Mouse (Mus musculus): Measurements from ENCODE around the gene Tesk1. TPM values are rescaled to one million over a fixed set of nuclear protein-coding genes. Genes with fewer than 3 reads are reported as not detected.

Tesk1 gene
- polyA plus RNA-seq, 1 experiment from 2014 or later = 0.15 TPM

DNA sequence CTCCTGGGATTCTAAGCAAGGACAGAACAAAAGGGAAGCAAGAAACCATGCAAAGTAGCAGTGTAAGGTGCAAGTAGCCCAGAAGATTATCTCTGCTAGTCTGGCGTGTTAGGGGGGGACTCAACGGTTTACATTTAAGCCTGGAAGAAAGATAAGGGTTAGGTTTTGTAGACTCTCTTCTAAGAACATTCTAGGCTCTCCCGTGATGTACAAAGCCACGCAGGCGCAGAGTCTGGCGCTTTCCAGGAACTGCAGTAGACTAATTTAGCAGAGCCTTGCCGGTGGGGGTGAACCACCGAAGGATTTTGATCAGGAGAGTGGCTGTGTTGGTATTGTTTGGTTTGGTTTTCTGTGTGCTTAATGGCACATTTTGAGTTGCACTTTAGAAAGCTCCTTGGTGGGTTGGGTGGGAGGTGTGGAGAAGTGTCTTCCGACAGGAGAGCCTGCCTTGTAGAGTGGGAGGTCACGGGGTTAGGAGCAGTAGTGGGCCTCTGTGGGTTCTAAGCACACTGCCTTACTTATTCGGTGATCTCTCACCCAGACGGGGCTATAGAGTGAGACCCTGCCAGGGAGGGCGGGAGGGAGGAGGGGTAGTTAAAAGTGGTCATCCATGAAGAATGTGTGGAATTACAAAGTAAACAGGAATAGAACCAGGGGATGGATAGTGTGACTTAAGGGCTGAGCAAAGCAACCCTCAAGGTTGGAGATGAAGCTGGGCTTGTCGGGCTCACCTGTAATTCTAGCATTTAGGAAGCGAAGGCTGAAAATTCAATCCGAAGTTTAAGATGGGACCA lies 24.3 kb upstream of the Tesk1 start:
- 45% methylated on average over 16 of the region's 16 CpGs for WGBS (ENCODE audit: insufficient replicate concordance)
- H3K4me2 ChIP-seq (ENCODE audit: low read depth, low read length) = no peak overlapping the region
- H3K9ac ChIP-seq (ENCODE audit: low read depth, low read length) = no peak overlapping the region
- no peak overlapping the region for H3K27ac ChIP-seq (ENCODE audit: low read length)
- no peaks in the 10 kb centered on the region for H3K27me3 ChIP-seq (ENCODE audit: control insufficient read depth, insufficient read depth, low read depth, low read length)
- H3K36me3 ChIP-seq (ENCODE audit: control insufficient read depth, insufficient read depth) = no peaks in the 10 kb centered on the region; the same call in none of the 2 replicates
- H3K4me1 ChIP-seq (ENCODE audit: control insufficient read depth, low read depth, low read length) = no peaks in the 10 kb centered on the region
- H3K4me3 ChIP-seq (ENCODE audit: low read depth, low read length) = no peak overlapping the region
- ATAC-seq (ENCODE audit: low read depth) = peak; percentile 39; the same call in 1 of the 2 replicates
- H3K9me3 ChIP-seq (replicated peaks; ENCODE audit: control insufficient read depth, low read length) = no peaks in the 10 kb centered on the region

DNA sequence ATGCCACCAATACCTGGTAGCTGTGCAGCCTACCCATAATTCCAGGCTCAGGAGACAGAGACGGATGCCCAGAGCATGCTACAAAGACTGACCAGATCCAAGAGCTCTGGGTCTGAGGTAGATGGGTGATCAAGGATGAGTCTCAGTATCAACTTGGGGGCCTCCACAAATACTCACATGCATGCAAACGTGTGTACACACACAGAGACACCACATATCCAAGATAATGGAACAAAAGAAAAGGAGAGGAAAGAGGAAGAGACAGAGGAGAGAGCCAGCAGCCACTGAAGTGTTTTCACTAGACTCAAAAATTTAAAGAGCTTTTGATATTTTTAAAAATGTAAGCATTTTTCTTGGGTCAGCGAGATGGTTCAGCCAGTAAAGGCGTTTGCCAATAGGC lies 23.3 kb upstream of the Tesk1 start:
- 56% methylated on average over 4 of the region's 4 CpGs for WGBS (ENCODE audit: insufficient replicate concordance)

DNA sequence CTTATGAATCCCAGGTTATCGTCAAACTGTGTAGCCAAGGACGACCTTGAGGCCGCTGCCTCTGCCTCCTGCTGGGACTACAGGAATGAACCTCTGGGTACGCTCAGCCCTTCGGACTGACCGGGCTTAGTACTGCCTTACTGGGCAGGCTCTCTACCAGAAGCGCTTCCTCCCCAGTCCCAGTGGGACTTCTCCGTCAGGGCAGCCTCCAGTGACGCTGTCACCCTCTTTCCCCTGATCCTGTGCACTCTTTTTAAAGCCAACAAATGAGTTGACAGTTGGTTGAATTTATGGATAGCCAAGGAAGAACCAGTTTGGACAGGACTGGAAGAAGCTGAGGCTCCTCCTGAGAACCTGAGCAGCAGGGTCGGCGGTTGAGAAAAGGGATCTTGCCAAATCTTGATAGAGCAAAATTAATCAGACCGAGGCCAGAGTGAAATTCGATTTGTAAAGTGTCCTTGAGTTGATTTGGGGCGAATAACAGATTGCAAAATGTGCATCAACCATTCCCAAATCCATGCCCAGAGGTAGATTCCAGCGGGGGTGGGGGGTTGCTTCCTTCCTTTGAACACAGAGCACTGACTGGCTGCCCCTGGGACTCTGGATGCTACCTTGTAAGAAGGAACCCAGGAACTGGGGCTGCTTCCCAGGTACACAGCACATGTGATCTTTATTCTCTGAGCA lies 22.6 kb upstream of the Tesk1 start:
- 58% methylated on average over 15 of the region's 15 CpGs for WGBS (ENCODE audit: insufficient replicate concordance)
- Histone ChIP-seq H3K4me2 (ENCODE audit: low read depth, low read length) (no peak overlapping the region), H3K27ac (ENCODE audit: low read length) (no peak overlapping the region), H3K27me3 (ENCODE audit: control insufficient read depth, insufficient read depth, low read depth, low read length) (peaks cover under 1% of the 10 kb centered on the region; the same call in 1 of the 2 replicates), H3K9ac (ENCODE audit: low read depth, low read length) (no peak overlapping the region), H3K4me3 (ENCODE audit: low read depth, low read length) (no peak overlapping the region), H3K4me1 (ENCODE audit: control insufficient read depth, low read depth, low read length) (no peaks in the 10 kb centered on the region), H3K9me3 (replicated peaks; ENCODE audit: control insufficient read depth, low read length) (no peaks in the 10 kb centered on the region), H3K36me3 (ENCODE audit: control insufficient read depth, insufficient read depth) (no peaks in the 10 kb centered on the region; the same call in none of the 2 replicates)
- ATAC-seq (ENCODE audit: low read depth) = no peak

More for the DNA sequence above, 23.3 kb upstream of the Tesk1 start:
- Histone ChIP-seq H3K9me3 (replicated peaks; ENCODE audit: control insufficient read depth, low read length) (no peaks in the 10 kb centered on the region), H3K36me3 (ENCODE audit: control insufficient read depth, insufficient read depth) (no peaks in the 10 kb centered on the region; the same call in none of the 2 replicates), H3K4me2 (ENCODE audit: low read depth, low read length) (no peak overlapping the region), H3K4me3 (ENCODE audit: low read depth, low read length) (no peak overlapping the region), H3K27me3 (ENCODE audit: control insufficient read depth, insufficient read depth, low read depth, low read length) (no peaks in the 10 kb centered on the region), H3K9ac (ENCODE audit: low read depth, low read length) (no peak overlapping the region), H3K27ac (ENCODE audit: low read length) (no peak overlapping the region), H3K4me1 (ENCODE audit: control insufficient read depth, low read depth, low read length) (no peaks in the 10 kb centered on the region)
- no peak for ATAC-seq (ENCODE audit: low read depth)

DNA sequence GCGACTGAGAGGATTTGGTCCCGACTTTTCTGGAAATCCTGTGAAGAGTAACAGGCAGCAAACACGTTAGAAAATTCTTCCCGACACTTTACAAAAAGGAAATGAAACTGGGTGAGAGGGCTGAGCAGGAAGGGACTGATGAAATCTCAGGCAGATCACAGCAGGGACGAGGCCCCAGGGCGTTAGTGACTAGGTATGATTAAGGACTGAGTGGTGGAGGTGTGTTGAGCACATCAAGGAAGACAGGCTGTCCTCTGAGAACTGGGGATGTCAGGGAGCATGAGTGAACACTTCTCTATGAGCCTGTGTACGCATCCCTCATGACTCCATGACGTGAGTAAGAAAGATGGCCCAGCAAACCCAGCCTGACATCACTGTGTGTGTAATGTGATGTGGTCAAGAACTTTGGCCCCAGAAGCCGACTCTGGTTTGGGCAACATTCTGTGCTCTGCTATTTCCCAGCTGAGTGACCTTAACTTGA lies 21.9 kb upstream of the Tesk1 start:
- H3K9ac ChIP-seq (ENCODE audit: low read depth, low read length) = no peak overlapping the region
- 40% methylated on average over 9 of the region's 9 CpGs for WGBS (ENCODE audit: insufficient replicate concordance)
- H3K4me3 ChIP-seq (ENCODE audit: low read depth, low read length) = no peak overlapping the region
- H3K9me3 ChIP-seq (replicated peaks; ENCODE audit: control insufficient read depth, low read length) = no peaks in the 10 kb centered on the region
- H3K4me2 ChIP-seq (ENCODE audit: low read depth, low read length) = no peak overlapping the region
- no peaks in the 10 kb centered on the region; the same call in none of the 2 replicates for H3K36me3 ChIP-seq (ENCODE audit: control insufficient read depth, insufficient read depth)
- no peak overlapping the region for H3K27ac ChIP-seq (ENCODE audit: low read length)
- H3K4me1 ChIP-seq (ENCODE audit: control insufficient read depth, low read depth, low read length) = no peaks in the 10 kb centered on the region
- peaks cover 8% of the 10 kb centered on the region for H3K27me3 ChIP-seq (ENCODE audit: control insufficient read depth, insufficient read depth, low read depth, low read length)
- no peak for ATAC-seq (ENCODE audit: low read depth)

DNA sequence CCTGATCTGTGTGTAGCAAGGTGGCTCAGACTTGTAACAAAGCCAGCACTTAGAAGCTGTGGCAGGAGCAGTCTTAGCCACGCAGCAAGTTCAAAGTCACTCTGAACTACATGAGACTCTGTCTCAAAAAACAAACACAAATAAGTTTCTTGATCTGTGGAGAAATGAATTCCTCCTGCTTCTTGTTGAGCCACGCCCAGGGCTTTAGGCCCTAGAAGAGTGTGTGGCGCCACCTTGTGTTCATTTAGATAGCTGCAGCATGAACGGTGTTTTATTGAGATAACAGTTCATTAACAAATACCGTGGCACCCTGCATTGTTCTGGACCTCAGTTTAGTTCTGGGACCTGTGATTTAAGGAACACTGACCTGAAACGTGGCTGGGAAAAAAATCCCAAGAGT lies 21.4 kb upstream of the Tesk1 start:
- no peak for ATAC-seq (ENCODE audit: low read depth)
- Histone ChIP-seq H3K36me3 (ENCODE audit: control insufficient read depth, insufficient read depth) (no peaks in the 10 kb centered on the region; the same call in none of the 2 replicates), H3K4me1 (ENCODE audit: control insufficient read depth, low read depth, low read length) (no peaks in the 10 kb centered on the region), H3K4me3 (ENCODE audit: low read depth, low read length) (no peak overlapping the region), H3K27me3 (ENCODE audit: control insufficient read depth, insufficient read depth, low read depth, low read length) (peaks cover 13% of the 10 kb centered on the region), H3K9me3 (replicated peaks; ENCODE audit: control insufficient read depth, low read length) (no peaks in the 10 kb centered on the region), H3K27ac (ENCODE audit: low read length) (no peak overlapping the region), H3K9ac (ENCODE audit: low read depth, low read length) (no peak overlapping the region), H3K4me2 (ENCODE audit: low read depth, low read length) (no peak overlapping the region)
- 2% methylated on average over 6 of the region's 6 CpGs for WGBS (ENCODE audit: insufficient replicate concordance)

DNA sequence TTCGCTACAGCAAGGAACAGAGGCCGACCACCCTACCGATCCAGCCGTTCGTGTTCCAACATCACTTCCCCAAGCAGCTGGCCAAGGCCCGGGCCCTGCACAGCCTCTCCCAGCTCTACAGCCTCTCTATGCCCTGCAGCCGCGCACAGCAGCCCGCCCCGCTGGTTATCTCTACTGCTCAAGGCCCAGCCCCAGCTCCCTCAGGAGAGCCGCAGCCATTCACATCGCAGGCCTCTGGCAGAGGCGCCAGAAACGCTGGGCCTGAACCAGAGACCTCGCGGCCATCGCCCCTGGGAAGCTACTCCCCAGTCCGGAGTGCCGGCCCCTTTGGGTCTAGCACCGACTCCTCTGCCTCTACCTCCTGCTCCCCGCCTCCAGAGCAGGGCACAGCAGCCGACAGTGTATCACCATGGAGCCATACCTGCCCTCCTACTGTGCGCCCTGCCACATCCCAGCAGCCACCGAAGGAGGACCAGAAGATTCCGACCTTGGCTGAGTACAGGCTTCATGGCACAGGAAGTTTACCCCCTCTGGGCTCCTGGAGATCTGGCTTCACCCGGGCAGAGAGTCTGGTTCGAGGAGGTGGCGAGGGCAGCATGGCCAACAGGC lies 20.0 kb upstream of the Tesk1 start:
- Histone ChIP-seq H3K4me1 (ENCODE audit: control insufficient read depth, low read depth, low read length) (no peaks in the 10 kb centered on the region), H3K9ac (ENCODE audit: low read depth, low read length) (no peak overlapping the region), H3K27ac (ENCODE audit: low read length) (no peak overlapping the region), H3K4me2 (ENCODE audit: low read depth, low read length) (no peak overlapping the region), H3K36me3 (ENCODE audit: control insufficient read depth, insufficient read depth) (no peaks in the 10 kb centered on the region), H3K27me3 (ENCODE audit: control insufficient read depth, insufficient read depth, low read depth, low read length) (peaks cover 23% of the 10 kb centered on the region), H3K9me3 (replicated peaks; ENCODE audit: control insufficient read depth, low read length) (no peaks in the 10 kb centered on the region), H3K4me3 (ENCODE audit: low read depth, low read length) (no peak overlapping the region)
- ATAC-seq (ENCODE audit: low read depth) = 0 out of 2 replicates have a peak, but pooled peaks have one; percentile 20
- 68% methylated on average over 28 of the region's 28 CpGs for WGBS (ENCODE audit: insufficient replicate concordance)

DNA sequence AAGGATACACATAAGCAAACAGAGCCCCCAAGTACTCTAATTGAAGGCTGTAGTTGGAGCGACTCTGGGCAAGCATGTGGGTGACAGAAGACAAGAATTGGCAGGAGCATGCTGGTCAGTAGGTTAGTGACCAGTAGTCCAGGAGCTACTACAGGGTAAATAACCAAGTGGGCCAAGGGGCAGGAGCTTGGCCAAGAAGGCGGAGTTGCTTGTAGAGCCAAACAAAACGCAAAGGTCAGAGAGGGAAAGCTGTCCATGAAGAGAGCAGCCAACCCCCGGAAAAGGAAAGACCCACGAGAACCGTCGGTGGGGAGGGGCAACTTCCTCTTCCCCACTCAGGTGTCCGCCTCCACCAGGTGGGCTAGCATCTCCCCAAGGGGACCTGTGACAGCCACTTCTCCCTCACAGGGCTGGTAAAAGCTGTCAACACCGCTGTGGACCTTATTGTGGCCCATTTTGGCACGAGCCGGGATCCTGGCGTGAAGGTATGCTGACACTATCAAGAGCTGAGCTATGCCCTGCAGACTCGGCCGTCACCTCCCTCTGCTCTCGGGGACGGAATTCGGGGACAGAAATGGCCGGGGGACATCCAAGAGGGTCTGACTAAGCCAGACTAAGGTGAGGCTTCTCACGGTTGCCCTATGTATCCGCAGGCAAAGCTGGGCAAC lies 18.3 kb upstream of the Tesk1 start:
- no peak overlapping the region for H3K9ac ChIP-seq (ENCODE audit: low read depth, low read length)
- 70% methylated on average over 20 of the region's 20 CpGs for WGBS (ENCODE audit: insufficient replicate concordance)

DNA sequence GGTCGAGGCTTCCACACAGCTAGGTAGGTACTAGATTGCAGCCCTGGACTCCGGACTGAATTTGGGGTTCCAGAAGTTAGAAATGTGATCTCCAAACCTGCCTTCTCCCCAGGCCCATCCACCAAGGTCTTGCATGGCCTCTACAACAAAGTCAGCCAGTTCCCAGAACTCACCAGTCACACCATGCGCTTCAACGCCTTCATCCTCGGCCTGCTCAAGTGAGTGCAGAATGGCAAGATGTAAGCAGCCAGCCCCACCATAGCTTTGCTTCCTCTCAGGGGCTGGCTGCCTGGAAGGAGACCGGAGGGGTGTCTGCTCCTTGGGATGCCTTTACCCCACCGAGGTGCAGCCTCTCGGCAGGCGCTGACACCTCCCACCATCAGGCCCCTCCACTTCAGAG lies 17.7 kb upstream of the Tesk1 start:
- no peak for ATAC-seq (ENCODE audit: low read depth)
- no peak overlapping the region for H3K27ac ChIP-seq (ENCODE audit: low read length)
- no peak overlapping the region for H3K4me2 ChIP-seq (ENCODE audit: low read depth, low read length)
- H3K36me3 ChIP-seq (ENCODE audit: control insufficient read depth, insufficient read depth) = no peaks in the 10 kb centered on the region
- no peak overlapping the region for H3K9ac ChIP-seq (ENCODE audit: low read depth, low read length)
- H3K9me3 ChIP-seq (replicated peaks; ENCODE audit: control insufficient read depth, low read length) = no peaks in the 10 kb centered on the region
- 76% methylated on average over 9 of the region's 9 CpGs for WGBS (ENCODE audit: insufficient replicate concordance)
- no peak overlapping the region for H3K4me3 ChIP-seq (ENCODE audit: low read depth, low read length)
- peaks cover 45% of the 10 kb centered on the region for H3K27me3 ChIP-seq (ENCODE audit: control insufficient read depth, insufficient read depth, low read depth, low read length)
- no peaks in the 10 kb centered on the region for H3K4me1 ChIP-seq (ENCODE audit: control insufficient read depth, low read depth, low read length)

More for the DNA sequence above, 18.3 kb upstream of the Tesk1 start:
- Histone ChIP-seq H3K4me3 (ENCODE audit: low read depth, low read length) (no peak overlapping the region), H3K4me1 (ENCODE audit: control insufficient read depth, low read depth, low read length) (no peaks in the 10 kb centered on the region), H3K27me3 (ENCODE audit: control insufficient read depth, insufficient read depth, low read depth, low read length) (peaks cover 40% of the 10 kb centered on the region), H3K36me3 (ENCODE audit: control insufficient read depth, insufficient read depth) (no peaks in the 10 kb centered on the region), H3K4me2 (ENCODE audit: low read depth, low read length) (no peak overlapping the region), H3K9me3 (replicated peaks; ENCODE audit: control insufficient read depth, low read length) (no peaks in the 10 kb centered on the region), H3K27ac (ENCODE audit: low read length) (no peak overlapping the region)
- ATAC-seq (ENCODE audit: low read depth) = 0 out of 2 replicates have a peak, but pooled peaks have one; percentile 55

Data from liver, embryonic 16.5 days (tissue).